Mouse (Mus musculus): ENCODE data around the gene Pi4kb. TPM values are rescaled to one million over a fixed set of nuclear protein-coding genes. Genes with fewer than 3 reads are reported as not detected.

Pi4kb gene
- polyA plus RNA-seq, 1 experiment from 2014 or later, result 17.6 TPM

DNA sequence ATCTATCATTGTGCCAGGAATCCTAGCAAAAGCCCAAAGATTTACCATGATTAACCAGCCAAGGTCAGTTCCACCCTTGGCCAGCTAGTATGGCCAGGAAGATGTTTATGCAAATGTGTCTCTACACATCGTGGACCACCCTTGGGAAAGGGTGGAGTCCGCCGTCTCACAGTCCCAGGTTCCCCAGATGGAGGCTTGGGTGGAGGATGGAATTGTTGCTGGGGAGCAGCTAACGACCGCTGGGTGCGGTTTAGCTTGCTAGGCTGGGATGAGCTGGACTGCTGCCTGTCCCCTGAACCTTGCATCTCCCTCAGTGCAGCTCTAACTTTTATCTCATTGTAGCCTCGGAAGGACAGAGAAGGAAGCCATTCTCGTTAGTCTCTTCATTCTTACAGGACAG lies 14.7 kb upstream of the Pi4kb start:
- H3K27me3 ChIP-seq (replicated peaks), result no peaks in the 10 kb centered on the region
- peaks cover 28% of the 10 kb centered on the region for H3K4me1 ChIP-seq
- no peak overlapping the region for H3K27ac ChIP-seq (replicated peaks)
- H3K4me3 ChIP-seq, result no peak overlapping the region
- H3K9ac ChIP-seq, result no peak overlapping the region
- ATAC-seq (ENCODE audit: extremely low read depth, insufficient number of reproducible peaks, low FRiP score, low TSS enrichment), result no peak
- H3K9me3 ChIP-seq, result no peaks in the 10 kb centered on the region
- 39% methylated on average over 8 of the region's 8 CpGs for WGBS
- no peak overlapping the region for H3K4me2 ChIP-seq
- H3K36me3 ChIP-seq, result peaks cover 41% of the 10 kb centered on the region

DNA sequence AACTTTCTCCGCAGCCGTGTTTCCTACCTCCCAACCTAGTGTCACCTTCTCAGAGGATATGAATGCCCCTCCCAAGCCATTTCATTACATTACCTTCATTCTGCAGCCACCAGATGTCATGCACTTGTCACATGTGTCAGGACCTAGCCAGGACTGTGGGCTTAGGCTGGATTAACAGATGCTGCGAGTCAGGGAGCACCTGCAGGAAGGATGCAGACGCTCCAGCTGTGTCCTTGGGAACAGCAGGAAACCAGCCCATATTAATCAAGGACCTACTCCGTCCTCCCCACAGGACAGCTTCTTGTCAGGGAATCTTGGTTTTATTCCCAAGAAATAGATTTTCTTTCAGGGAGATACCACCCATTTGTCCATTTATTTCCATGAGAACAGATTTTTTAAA lies 14.2 kb upstream of the Pi4kb start:
- H3K9me3 ChIP-seq, result no peaks in the 10 kb centered on the region
- no peak overlapping the region for H3K4me2 ChIP-seq
- H3K9ac ChIP-seq, result no peak overlapping the region
- ATAC-seq (ENCODE audit: extremely low read depth, insufficient number of reproducible peaks, low FRiP score, low TSS enrichment), result no peak
- H3K4me3 ChIP-seq, result no peak overlapping the region
- H3K27ac ChIP-seq (replicated peaks), result no peak overlapping the region
- WGBS, result 50% methylated on average over 5 of the region's 5 CpGs
- H3K36me3 ChIP-seq, result peaks cover 41% of the 10 kb centered on the region
- H3K27me3 ChIP-seq (replicated peaks), result no peaks in the 10 kb centered on the region
- H3K4me1 ChIP-seq, result peaks cover 24% of the 10 kb centered on the region

DNA sequence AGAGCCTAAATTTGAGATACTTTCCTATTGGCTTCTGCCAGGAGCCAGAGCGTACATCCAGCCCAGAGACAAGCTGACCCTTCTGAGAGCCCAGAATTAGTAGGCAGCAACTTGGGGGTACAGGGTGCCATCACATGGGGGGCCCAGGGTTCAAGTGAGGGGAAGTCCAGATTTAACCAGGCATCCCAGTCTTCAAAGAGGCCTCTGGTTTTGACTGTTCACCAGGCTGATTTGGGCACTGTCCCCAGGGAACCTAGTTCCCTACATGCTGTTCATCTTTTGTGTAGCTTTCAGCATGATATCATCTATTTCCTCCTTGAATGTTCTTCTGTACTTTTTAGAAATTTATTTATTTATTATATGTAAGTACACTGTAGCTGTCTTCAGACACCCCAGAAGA lies 9.5 kb upstream of the Pi4kb start:
- Histone ChIP-seq H3K36me3 (no peaks in the 10 kb centered on the region), H3K27ac (replicated peaks) (no peak overlapping the region), H3K9ac (no peak overlapping the region), H3K4me3 (no peak overlapping the region), H3K27me3 (replicated peaks) (no peaks in the 10 kb centered on the region), H3K4me2 (no peak overlapping the region), H3K4me1 (0 out of 2 replicates have a peak, but pooled peaks cover 3% of the 10 kb centered on the region), H3K9me3 (no peaks in the 10 kb centered on the region)
- 90% methylated on average over 1 of the region's 1 CpGs for WGBS
- no peak for ATAC-seq (ENCODE audit: extremely low read depth, insufficient number of reproducible peaks, low FRiP score, low TSS enrichment)

DNA sequence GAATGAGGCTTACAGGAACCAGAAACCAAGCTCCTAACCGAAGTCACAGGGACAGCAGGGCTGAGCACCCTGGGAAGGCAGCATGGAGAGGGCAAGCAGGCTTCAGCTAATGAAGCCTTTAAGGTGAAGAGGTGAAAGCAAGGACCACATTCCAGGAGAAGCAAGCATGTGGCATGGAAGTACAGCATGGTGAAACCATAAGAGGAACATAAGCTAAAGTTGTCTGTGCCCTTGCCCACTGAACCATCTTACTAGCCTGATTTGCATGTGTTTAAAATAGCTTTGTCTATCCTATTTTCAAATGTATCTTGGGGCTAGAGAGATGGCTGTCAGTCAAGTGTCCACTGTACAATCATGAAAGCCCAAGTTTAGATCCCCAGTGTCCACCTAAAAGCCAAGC lies 8.7 kb upstream of the Pi4kb start:
- H3K4me3 ChIP-seq, result no peak overlapping the region
- ATAC-seq (ENCODE audit: extremely low read depth, insufficient number of reproducible peaks, low FRiP score, low TSS enrichment), result no peak
- H3K9me3 ChIP-seq, result no peaks in the 10 kb centered on the region
- no peak overlapping the region for H3K27ac ChIP-seq (replicated peaks)
- no peaks in the 10 kb centered on the region for H3K4me1 ChIP-seq
- no peaks in the 10 kb centered on the region for H3K36me3 ChIP-seq
- 74% methylated on average over 1 of the region's 1 CpGs for WGBS
- no peak overlapping the region for H3K9ac ChIP-seq
- H3K4me2 ChIP-seq, result no peak overlapping the region
- no peaks in the 10 kb centered on the region for H3K27me3 ChIP-seq (replicated peaks)

DNA sequence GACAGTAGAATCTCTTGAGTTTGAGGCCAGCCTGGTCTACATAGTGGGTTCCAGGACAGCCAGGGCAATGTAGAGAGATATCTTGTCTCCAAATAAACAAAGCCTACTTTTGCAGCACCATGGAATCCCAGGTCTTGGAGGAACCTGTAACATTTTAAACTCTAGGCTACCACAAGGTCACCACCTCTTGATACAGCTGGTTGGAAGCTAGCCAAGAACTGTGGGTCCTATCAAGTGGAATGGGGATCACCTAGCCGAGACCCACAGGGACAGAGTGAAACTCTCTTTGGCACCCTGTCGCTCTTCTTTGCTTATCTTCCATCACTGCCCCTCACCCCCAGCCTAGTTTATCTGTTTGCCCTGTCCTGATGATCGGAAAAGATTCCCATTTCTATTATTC lies 2.0 kb upstream of the Pi4kb start:
- Histone ChIP-seq H3K36me3 (peaks cover 8% of the 10 kb centered on the region), H3K27me3 (replicated peaks) (no peaks in the 10 kb centered on the region), H3K4me3 (no peak overlapping the region), H3K4me2 (no peak overlapping the region), H3K9me3 (no peaks in the 10 kb centered on the region), H3K27ac (replicated peaks) (no peak overlapping the region), H3K9ac (no peak overlapping the region), H3K4me1 (peaks cover 19% of the 10 kb centered on the region)
- WGBS, result 56% methylated on average over 3 of the region's 3 CpGs
- ATAC-seq (ENCODE audit: extremely low read depth, insufficient number of reproducible peaks, low FRiP score, low TSS enrichment), result no peak

DNA sequence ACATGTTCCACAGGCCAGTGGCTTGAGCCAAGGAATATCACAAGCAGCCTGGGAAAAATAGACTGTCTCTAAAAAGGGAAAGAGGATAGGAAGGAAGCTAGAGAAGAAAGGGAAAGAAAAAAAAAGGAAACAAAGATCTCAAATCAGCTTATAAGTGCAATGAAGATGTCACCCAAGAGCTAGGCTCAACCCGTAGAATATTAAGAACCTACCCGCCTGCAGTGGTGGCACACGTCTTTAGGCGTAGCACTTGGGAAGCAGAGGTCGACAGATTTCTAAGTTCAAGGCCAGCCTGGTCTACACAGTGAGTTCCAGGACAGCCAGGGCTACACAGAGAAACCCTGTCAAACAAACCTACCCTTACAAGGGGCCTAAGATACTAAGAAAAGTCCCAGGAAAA lies 911 bp upstream of the Pi4kb start:
- 83% methylated on average over 5 of the region's 5 CpGs for WGBS
- H3K9me3 ChIP-seq, result no peaks in the 10 kb centered on the region
- peak overlapping the region; percentile 92 for H3K9ac ChIP-seq
- peaks cover 19% of the 10 kb centered on the region for H3K4me1 ChIP-seq
- no peaks in the 10 kb centered on the region for H3K27me3 ChIP-seq (replicated peaks)
- H3K36me3 ChIP-seq, result peaks cover 18% of the 10 kb centered on the region
- peak overlapping the region; percentile 81 for H3K4me2 ChIP-seq
- ATAC-seq (ENCODE audit: extremely low read depth, insufficient number of reproducible peaks, low FRiP score, low TSS enrichment), result no peak
- H3K4me3 ChIP-seq, result peak overlapping the region; percentile 81; the same call in 1 of the 2 replicates
- H3K27ac ChIP-seq (replicated peaks), result peak overlapping the region; percentile 87; the same call in 1 of the 2 replicates

DNA sequence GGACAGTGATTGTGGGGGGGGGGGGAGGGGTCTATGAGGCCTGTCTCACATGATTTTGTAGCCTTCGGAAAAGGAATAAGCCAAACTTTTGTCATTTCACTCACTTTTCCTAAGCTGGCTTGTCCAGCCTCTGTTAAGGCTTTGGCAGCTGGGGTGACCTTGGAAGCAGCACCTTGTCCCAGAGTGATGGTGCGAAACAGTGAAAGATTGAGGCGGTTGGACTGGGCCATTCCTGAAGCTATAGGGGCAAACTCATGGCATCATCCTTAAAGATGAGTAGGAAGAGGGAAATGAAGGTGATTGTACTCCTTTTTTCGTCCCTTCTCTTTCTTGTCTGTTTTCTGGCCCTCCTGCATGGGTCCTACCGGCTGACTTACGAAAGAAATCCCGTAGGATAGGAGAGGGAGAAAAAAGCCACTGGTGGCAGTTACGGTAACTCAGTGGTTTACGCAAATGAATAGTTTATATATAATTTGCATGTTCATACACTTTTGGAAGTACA lies 454 bp upstream of the Pi4kb start:
- no peak for ATAC-seq (ENCODE audit: extremely low read depth, insufficient number of reproducible peaks, low FRiP score, low TSS enrichment)
- 17% methylated on average over 9 of the region's 9 CpGs for WGBS

DNA sequence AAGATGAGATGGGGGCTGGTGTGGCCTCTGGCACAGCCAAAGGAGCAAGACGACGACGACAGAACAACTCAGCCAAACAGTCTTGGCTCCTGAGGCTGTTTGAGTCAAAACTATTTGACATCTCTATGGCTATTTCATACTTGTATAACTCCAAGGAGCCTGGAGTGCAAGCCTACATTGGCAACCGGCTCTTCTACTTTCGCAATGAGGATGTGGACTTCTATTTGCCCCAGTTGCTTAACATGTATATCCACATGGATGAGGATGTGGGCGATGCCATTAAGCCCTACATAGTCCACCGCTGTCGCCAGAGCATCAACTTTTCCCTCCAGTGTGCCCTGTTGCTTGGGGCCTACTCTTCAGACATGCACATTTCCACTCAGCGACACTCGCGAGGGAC lies 9.8 kb downstream of the Pi4kb start:
- no peak for ATAC-seq (ENCODE audit: extremely low read depth, insufficient number of reproducible peaks, low FRiP score, low TSS enrichment)
- Histone ChIP-seq H3K4me3 (no peak overlapping the region), H3K27me3 (replicated peaks) (no peaks in the 10 kb centered on the region), H3K27ac (replicated peaks) (no peak overlapping the region), H3K9me3 (no peaks in the 10 kb centered on the region), H3K4me1 (peaks cover 44% of the 10 kb centered on the region), H3K36me3 (peaks cover 58% of the 10 kb centered on the region), H3K4me2 (no peak overlapping the region), H3K9ac (no peak overlapping the region)
- 87% methylated on average over 11 of the region's 11 CpGs for WGBS

More for the DNA sequence above, 454 bp upstream of the Pi4kb start:
- Histone ChIP-seq H3K9ac (peak overlapping the region; percentile 92), H3K27me3 (replicated peaks) (no peaks in the 10 kb centered on the region), H3K27ac (replicated peaks) (peak overlapping the region; percentile 87), H3K4me3 (peak overlapping the region; percentile 81), H3K36me3 (peaks cover 23% of the 10 kb centered on the region), H3K9me3 (no peaks in the 10 kb centered on the region), H3K4me1 (peaks cover 19% of the 10 kb centered on the region), H3K4me2 (peak overlapping the region; percentile 81)

DNA sequence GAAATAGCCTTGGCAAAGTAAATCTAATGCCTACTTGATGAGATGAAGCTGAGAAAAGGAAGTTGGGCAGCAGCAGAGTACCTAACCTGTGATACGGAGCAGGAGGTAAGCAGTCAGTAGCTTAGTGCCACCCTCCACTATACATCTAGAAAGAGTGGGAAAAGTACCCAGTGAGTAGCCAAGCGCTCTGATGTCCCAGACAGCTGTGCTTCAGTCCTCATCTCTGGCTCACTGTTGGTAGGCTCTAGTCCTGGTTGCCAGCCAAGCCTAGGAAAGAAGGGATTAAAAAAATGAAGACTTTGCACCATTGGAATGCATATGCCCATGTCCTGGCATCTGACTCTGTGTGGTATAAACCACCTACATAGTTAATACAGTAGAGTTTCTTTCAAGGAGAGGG lies 11.0 kb downstream of the Pi4kb start:
- Histone ChIP-seq H3K36me3 (peaks cover 58% of the 10 kb centered on the region), H3K4me1 (peaks cover 53% of the 10 kb centered on the region), H3K9ac (no peak overlapping the region), H3K27me3 (replicated peaks) (no peaks in the 10 kb centered on the region), H3K27ac (replicated peaks) (no peak overlapping the region), H3K4me2 (no peak overlapping the region), H3K9me3 (no peaks in the 10 kb centered on the region), H3K4me3 (no peak overlapping the region)
- 91% methylated on average over 2 of the region's 2 CpGs for WGBS
- ATAC-seq (ENCODE audit: extremely low read depth, insufficient number of reproducible peaks, low FRiP score, low TSS enrichment), result no peak

DNA sequence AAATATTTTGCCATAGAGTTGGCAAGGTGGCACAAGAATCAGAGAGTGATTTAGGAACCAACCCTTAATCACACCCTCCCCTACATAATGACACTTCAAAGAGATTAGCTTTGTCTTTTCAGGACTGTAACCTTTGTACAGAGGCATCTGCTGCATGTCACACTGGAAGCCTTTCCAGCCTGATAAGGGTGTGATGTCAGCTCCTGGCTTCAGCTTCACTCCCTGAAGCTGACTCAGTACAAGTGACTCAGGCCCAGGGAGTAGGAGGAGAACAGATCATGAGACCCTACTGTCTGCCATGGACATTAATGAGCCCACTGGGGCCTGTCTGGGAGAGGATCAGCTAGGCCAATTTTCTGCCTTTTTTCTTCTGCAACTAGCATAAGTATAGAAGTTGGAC lies 13.0 kb downstream of the Pi4kb start:
- peak; percentile 69 for ATAC-seq (ENCODE audit: extremely low read depth, insufficient number of reproducible peaks, low FRiP score, low TSS enrichment)
- Histone ChIP-seq H3K4me2 (no peak overlapping the region), H3K27ac (replicated peaks) (peak overlapping the region; percentile 67), H3K36me3 (peaks cover 56% of the 10 kb centered on the region), H3K9ac (peak overlapping the region; percentile 5; the same call in 1 of the 2 replicates), H3K4me3 (no peak overlapping the region), H3K27me3 (replicated peaks) (no peaks in the 10 kb centered on the region), H3K9me3 (no peaks in the 10 kb centered on the region), H3K4me1 (peaks cover 53% of the 10 kb centered on the region)

DNA sequence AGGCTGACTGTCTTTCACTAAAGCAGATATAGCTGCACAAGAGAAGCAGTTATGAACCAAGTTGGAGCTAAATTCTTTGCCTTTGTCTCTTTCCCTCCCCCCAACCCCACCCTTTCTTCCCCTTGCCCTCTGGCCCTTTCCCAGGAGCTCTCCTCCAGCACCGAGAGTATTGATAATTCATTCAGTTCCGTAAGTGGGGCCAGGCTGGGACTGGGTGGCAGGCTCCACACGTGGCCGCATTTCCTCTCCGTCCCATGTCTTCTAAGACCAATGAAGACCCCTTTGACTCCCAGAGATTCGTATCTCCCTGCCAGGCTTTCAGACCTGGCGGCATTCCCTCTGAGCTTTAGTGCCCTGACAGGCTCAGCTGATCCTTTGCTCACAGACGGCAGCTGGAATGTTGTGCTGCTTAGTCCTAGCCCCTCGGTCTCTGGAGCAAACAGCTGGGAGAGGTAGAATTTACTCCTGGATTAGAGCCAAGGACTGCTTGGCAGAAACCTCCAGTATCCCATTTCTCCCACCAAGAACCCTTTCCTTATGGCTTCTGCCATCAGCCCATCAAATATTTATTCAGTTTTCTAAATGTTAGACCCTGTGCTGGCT lies 14.7 kb downstream of the Pi4kb start:
- 26% methylated on average over 9 of the region's 9 CpGs for WGBS
- Histone ChIP-seq H3K4me2 (peak overlapping the region; percentile 47), H3K4me1 (peaks cover 53% of the 10 kb centered on the region), H3K9ac (peak overlapping the region; percentile 20), H3K36me3 (peaks cover 58% of the 10 kb centered on the region), H3K4me3 (no peak overlapping the region), H3K27me3 (replicated peaks) (no peaks in the 10 kb centered on the region), H3K9me3 (no peaks in the 10 kb centered on the region), H3K27ac (replicated peaks) (peak overlapping the region; percentile 63)
- ATAC-seq (ENCODE audit: extremely low read depth, insufficient number of reproducible peaks, low FRiP score, low TSS enrichment), result no peak; the same call in 1 of the 2 replicates

DNA sequence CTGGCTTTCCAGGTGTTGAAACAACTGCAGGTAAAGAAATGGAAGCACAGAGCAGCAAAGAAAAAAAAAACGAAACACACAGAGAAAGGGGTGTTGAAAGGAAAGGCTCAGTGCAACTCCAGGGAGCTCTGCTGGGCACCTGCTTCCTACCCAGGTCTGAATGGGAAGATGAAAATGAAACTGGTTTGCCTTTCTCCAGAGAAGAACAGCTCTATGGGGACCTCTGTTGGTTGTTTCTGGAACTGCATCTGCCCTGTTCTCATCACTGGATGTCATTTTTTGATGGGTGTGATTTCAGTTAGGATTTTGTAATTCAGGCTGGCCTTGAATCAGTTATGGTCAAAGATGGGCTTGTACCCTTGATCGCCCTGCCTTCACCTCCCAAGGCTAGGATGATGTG lies 22.4 kb downstream of the Pi4kb start:
- no peak overlapping the region for H3K27ac ChIP-seq (replicated peaks)
- no peak overlapping the region for H3K4me3 ChIP-seq
- peaks cover 97% of the 10 kb centered on the region for H3K36me3 ChIP-seq
- H3K4me2 ChIP-seq, result no peak overlapping the region
- 24% methylated on average over 2 of the region's 2 CpGs for WGBS
- H3K27me3 ChIP-seq (replicated peaks), result no peaks in the 10 kb centered on the region
- H3K9ac ChIP-seq, result no peak overlapping the region
- no peaks in the 10 kb centered on the region for H3K4me1 ChIP-seq
- no peak for ATAC-seq (ENCODE audit: extremely low read depth, insufficient number of reproducible peaks, low FRiP score, low TSS enrichment)
- H3K9me3 ChIP-seq, result no peaks in the 10 kb centered on the region

Data from heart, embryonic 13.5 days (tissue).